Mouse (Mus musculus) macrophage (primary cell): ENCODE results near the gene Fam205c. TPM values are rescaled to one million over a fixed set of nuclear protein-coding genes. Genes with fewer than 3 reads are reported as not detected.

Experiments
- H3K27ac ChIP-seq: fragments of 350-480 bp; formaldehyde crosslinking; 2 replicates; pipeline ENCODE4 v1.9.0; 2021
- H3K36me3 ChIP-seq: fragments of 350-480 bp; formaldehyde crosslinking; 2 replicates; pipeline ENCODE4 v1.9.0; 2021; ENCODE audit errors: inconsistent target
- H3K4me3 ChIP-seq: fragments of 350-480 bp; formaldehyde crosslinking; 2 replicates; pipeline ENCODE4 v1.9.0; 2021; ENCODE audit errors: inconsistent target
- H3K79me2 ChIP-seq: fragments of 350-480 bp; formaldehyde crosslinking; 2 replicates; pipeline ENCODE4 v1.9.0; 2021; ENCODE audit errors: inconsistent target
- WGBS: methylation state at CpG from one replicate; pipeline ENCODE4 v1.1.7; 2026; ENCODE audit warnings: inconsistent platforms; ENCODE audit not compliant: missing documents; 5-methylcytosine and 5-hydroxymethylcytosine counted together
- polyA plus RNA-seq: library from polyadenylated mRNA; stranded (reverse); fragments of 250-400 nt; gene quantifications from 3 replicates; pipeline ENCODE4 v1.2.4, GENCODE M21; 2018; ENCODE audit warnings: inconsistent platforms
- total RNA-seq, 78 experiments: library from RNA; depleted of rRNA; stranded (reverse); fragments of 250-400 nt; gene quantifications; 1 replicate in 9 of 78; 2 replicates in 24 of 78; 3 replicates in 43 of 78; 4 replicates in 2 of 78; pipeline ENCODE4 v1.2.4; 2018; ENCODE audit warnings: inconsistent platforms in 56 of 78

The Fam205c gene
- total RNA-seq (2018; cell fraction: chromatin; rRNA removed): not detected
- total RNA-seq (2018; cell fraction: cytosol; rRNA removed): not detected
- total RNA-seq (2018; cell fraction: nucleus; rRNA removed): not detected
- not detected in 3 replicates for polyA plus RNA-seq

- Histone ChIP-seq H3K4me3 (no peak within 1 kb of the TSS), H3K36me3 (no peaks in the 10 kb centered on the region), H3K79me2 (no peaks in the 10 kb centered on the region), H3K27ac (no peak within 1 kb of the TSS)
- WGBS: 91% methylated on average over 7 of the region's 7 CpGs
These were observed at the start of gene Fam205c for GRCm38 (mm10) chr4:42874134-42874533. TSS of gene Fam205c (minus strand) at chr4:42874234.

GRCm38 (mm10) chr4:42922461-42922860 is 48.4 kb upstream of the Fam205c start:
- Histone ChIP-seq H3K27ac (no peak overlapping the region), H3K36me3 (no peaks in the 10 kb centered on the region), H3K79me2 (no peaks in the 10 kb centered on the region), H3K4me3 (no peak overlapping the region)
- WGBS: 84% methylated on average over 8 of the region's 8 CpGs

DNA sequence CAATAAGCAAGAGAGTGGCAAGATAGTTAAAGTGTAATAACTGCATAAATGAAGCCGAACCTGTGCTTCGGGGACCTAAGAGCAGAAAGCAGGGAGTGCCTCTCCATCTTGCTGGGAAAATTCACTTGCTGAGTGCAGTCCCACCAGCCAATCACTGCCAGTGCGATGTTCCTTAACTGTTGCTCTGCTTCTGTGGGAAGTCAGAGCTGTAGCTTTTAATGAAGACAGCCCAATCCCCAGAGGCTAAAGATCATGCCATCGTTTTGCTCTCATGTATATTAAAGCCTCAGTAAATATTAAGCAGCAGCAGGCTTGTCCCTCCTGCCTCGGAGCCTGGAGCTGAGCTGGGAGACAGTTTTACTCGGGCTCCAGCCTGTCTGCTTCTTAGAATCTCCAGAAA is 48.0 kb upstream of the Fam205c start:
- no peaks in the 10 kb centered on the region for H3K79me2 ChIP-seq
- 83% methylated on average over 6 of the region's 6 CpGs for WGBS

DNA sequence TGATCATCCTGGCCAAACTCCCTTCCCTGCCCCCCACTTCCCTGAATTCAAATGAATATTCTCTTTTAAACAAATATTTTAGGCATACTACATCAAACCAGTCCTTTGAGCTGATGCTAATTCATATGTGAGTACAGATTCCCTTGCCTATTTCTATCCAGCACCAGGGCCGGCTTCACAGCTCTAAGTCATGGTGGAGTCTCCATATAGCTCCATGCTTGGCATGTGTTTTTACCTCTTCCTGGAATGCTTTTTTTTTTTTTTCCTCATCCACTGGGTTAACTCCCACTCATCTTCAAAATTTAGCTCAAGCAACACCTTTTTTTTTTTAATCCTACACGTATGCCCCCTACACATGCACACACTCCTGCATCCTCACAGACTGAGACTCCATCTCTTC is 47.5 kb upstream of the Fam205c start:
- H3K4me3 ChIP-seq: no peak overlapping the region
- H3K79me2 ChIP-seq: no peaks in the 10 kb centered on the region
- H3K27ac ChIP-seq: no peak overlapping the region
- 92% methylated on average over 1 of the region's 2 CpGs for WGBS
- no peaks in the 10 kb centered on the region for H3K36me3 ChIP-seq

More for the DNA sequence above, 48.0 kb upstream of the Fam205c start:
- Histone ChIP-seq H3K27ac (no peak overlapping the region), H3K36me3 (no peaks in the 10 kb centered on the region), H3K4me3 (no peak overlapping the region)

- Histone ChIP-seq H3K36me3 (no peaks in the 10 kb centered on the region), H3K4me3 (no peak overlapping the region), H3K27ac (no peak overlapping the region), H3K79me2 (no peaks in the 10 kb centered on the region)
- WGBS: 83% methylated on average over 9 of the region's 9 CpGs
These were observed 46.7 kb upstream of the Fam205c start for GRCm38 (mm10) chr4:42920726-42921125.

DNA sequence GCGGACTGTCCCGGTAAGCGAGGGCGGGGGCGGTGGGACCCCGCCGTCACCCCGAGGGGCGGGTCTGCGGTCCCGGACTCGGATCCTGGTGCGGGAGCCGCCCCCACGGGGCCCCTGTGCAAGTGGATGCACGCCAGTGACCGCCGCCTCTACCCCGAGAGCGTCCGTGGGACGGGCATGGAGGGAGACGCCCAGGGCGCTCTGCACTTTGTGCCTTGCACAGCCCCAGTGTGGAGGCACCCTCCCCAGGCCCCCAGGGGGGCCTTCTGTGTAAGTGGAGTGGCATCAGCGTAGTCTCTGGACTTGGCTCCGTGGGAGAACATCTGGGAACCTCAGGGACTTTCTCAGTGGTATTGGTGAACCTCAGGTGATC is 43.4 kb upstream of the Fam205c start:
- Histone ChIP-seq H3K36me3 (no peaks in the 10 kb centered on the region), H3K4me3 (no peak overlapping the region), H3K27ac (no peak overlapping the region), H3K79me2 (no peaks in the 10 kb centered on the region)
- WGBS: 6% methylated on average over 26 of the region's 26 CpGs

- Histone ChIP-seq H3K36me3 (no peaks in the 10 kb centered on the region), H3K79me2 (no peaks in the 10 kb centered on the region), H3K4me3 (no peak within 1 kb of the TSS), H3K27ac (no peak within 1 kb of the TSS)
- 1% methylated on average over 64 of the region's 90 CpGs for WGBS
These were observed 42.8 kb upstream of the Fam205c start, which contains the start of gene Phf24 for GRCm38 (mm10) chr4:42916617-42917401. TSS of gene Phf24 (plus strand) at chr4:42916660.

- H3K4me3 ChIP-seq: no peak overlapping the region
- 90% methylated on average over 1 of the region's 1 CpGs for WGBS
- no peaks in the 10 kb centered on the region for H3K36me3 ChIP-seq
- no peak overlapping the region for H3K27ac ChIP-seq
- no peaks in the 10 kb centered on the region for H3K79me2 ChIP-seq
These were observed 41.9 kb upstream of the Fam205c start for GRCm38 (mm10) chr4:42915966-42916365.

DNA sequence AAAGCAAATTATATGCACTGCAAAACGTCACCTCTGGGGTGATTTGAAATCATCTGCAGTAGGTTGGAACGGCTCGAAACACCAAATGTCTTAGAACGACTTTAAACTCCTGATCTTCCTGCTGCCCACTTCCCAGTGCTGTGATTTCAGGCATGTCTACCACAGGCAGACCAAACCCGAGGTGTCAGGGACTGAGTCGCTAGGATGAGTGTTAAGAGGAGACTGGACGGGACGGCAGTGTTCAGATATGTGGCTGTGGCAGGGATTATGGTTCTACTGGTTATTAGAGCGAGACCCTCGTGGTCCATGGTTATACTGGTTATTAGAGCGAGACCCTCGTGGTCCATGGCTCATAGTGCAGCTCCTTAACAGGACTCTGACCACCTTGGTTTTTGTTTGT is 41.3 kb upstream of the Fam205c start:
- H3K79me2 ChIP-seq: no peaks in the 10 kb centered on the region
- WGBS: 86% methylated on average over 12 of the region's 12 CpGs
- no peak overlapping the region for H3K4me3 ChIP-seq
- no peak overlapping the region for H3K27ac ChIP-seq
- H3K36me3 ChIP-seq: no peaks in the 10 kb centered on the region

GRCm38 (mm10) chr4:42913391-42913790 is 39.4 kb upstream of the Fam205c start:
- Histone ChIP-seq H3K79me2 (no peaks in the 10 kb centered on the region), H3K4me3 (no peak overlapping the region), H3K36me3 (no peaks in the 10 kb centered on the region), H3K27ac (no peak overlapping the region)
- 63% methylated on average over 10 of the region's 10 CpGs for WGBS

DNA sequence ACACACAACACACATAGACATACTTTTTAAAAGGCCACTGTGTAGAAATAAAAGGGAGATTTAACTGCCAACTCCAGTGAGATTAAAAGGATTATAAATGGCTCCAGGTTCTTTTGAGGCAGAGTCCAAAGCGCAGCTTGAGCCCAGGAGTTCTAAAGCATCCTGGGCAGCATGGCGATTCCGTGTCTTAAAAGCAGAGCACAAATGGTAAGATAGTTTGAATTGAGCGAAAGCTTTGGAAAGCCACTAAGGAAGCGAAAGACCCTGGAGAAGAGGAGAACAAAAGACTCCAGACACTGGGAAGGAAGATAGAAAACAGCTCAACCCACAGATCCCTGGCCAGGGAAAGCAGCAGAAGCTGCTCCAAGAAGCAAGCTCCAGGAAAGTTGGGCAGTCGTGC is 30.9 kb upstream of the Fam205c start:
- WGBS: 92% methylated on average over 6 of the region's 6 CpGs
- H3K36me3 ChIP-seq: no peaks in the 10 kb centered on the region
- no peaks in the 10 kb centered on the region for H3K79me2 ChIP-seq
- H3K27ac ChIP-seq: no peak overlapping the region
- H3K4me3 ChIP-seq: no peak overlapping the region

DNA sequence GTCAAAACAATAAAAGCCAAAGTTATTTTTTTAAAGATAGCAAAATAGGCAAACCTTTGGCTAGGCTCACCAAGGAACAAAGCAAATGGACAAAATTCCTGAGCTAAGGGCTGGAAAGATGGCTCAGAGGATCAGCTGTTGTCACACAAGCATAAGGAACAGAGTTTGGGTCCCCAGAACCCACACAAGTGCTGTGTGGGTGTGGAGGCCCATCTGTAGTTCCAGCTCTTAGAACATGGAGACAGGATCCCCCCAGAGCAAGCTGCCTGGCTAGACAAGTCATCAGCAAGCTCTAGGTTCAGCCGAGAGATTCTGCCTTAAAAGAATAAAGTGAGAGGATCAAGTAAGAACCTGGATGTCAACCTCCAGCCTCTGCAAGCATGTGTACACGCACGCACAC is 30.5 kb upstream of the Fam205c start:
- no peak overlapping the region for H3K27ac ChIP-seq
- H3K79me2 ChIP-seq: no peaks in the 10 kb centered on the region
- 97% methylated on average over 3 of the region's 3 CpGs for WGBS

DNA sequence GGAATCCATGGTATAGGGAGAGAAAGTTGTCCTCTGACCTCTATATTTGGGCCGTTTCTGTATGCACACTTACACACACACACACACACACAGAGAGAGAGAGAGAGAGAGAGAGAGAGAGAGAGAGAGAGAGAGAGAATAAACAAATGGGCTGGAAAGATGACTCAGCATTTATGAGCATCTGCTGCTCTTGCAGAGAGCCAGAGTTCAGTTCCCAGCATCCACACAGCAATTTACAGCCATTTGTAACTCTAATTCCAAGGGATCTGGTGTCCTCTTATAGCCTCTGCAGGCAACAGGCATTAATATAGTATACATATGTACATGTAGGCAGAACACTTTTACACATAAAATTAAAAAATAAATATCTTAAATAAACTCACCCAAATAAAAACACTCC is 29.9 kb upstream of the Fam205c start:
- H3K36me3 ChIP-seq: no peaks in the 10 kb centered on the region
- WGBS: no CpG with 5 or more reads among the region's 1 CpGs
- no peak overlapping the region for H3K27ac ChIP-seq
- no peak overlapping the region for H3K4me3 ChIP-seq
- H3K79me2 ChIP-seq: no peaks in the 10 kb centered on the region

More for the DNA sequence above, 30.5 kb upstream of the Fam205c start:
- Histone ChIP-seq H3K4me3 (no peak overlapping the region), H3K36me3 (no peaks in the 10 kb centered on the region)

DNA sequence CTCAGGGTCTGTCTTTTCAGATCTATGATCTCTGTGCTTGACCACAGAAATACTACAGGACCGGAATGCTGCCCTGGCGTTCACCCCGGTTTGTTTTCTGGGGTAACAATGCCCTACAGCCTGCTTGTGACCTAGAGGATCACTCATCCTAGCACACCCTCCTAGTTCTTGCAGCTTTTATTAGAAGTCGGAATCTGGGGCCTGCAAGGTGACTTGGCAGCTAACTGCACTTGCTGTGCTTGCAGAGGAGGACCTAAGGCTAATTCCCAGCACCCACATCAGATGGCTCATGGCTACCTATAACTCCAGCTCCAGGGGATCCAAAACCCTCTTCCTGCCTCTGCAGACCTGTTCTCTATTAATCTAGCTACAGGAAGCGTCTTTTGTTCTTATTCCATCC is 28.7 kb upstream of the Fam205c start:
- H3K4me3 ChIP-seq: no peak overlapping the region
- H3K79me2 ChIP-seq: no peaks in the 10 kb centered on the region
- H3K36me3 ChIP-seq: no peaks in the 10 kb centered on the region
- H3K27ac ChIP-seq: no peak overlapping the region
- WGBS: 96% methylated on average over 5 of the region's 5 CpGs

DNA sequence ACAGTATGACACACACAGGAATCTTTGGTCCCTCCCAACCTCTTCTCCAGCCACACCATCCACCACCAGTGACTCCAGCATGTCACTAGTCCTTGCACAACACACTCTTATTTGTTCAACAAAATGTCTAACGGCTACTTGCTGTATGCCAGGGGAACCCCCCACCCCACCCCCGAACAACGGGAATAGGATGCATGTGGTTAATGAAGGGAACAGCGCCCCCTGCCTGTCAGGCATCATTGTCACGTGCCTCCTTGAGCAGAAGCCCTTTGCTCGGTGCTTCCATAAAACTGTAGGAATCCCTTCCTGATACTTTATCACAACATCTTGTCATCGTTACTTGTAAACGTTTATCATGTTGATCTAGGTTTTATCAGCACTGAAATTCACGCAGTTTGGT is 28.1 kb upstream of the Fam205c start:
- no peak overlapping the region for H3K27ac ChIP-seq
- 40% methylated on average over 9 of the region's 9 CpGs for WGBS
- no peaks in the 10 kb centered on the region for H3K79me2 ChIP-seq

More for the DNA sequence above, 28.1 kb upstream of the Fam205c start:
- Histone ChIP-seq H3K4me3 (no peak overlapping the region), H3K36me3 (no peaks in the 10 kb centered on the region)
